15 mouse cellular contexts compared by ENCODE assay signal in genomic region chr12:109500992-109501391, GRCm38 (mm10). TPM values are rescaled to one million over a fixed set of nuclear protein-coding genes. Genes with fewer than 3 reads are reported as not detected.
DNase-seq lines count a peak whose midpoint lies in the region; ATAC-seq and TF ChIP-seq lines count a peak whose summit lies in the region.
"Had no signal": no experiment of that assay in that cellular context is flagged by ENCODE, and none has a peak within 500 bp of the region (broad histone marks: within the 10 kb centered on the region; RNA-seq: fewer than 3 reads in every experiment).

No protein-coding gene starts in this region.

- DNase-seq in kidney, adult 9 months: peak; percentile 2
- no peak for DNase-seq in ES-E14 (ENCODE audit: low read depth, low spot score)
- no peak for DNase-seq in liver, embryonic 13.5 days
- DNase-seq in cerebellum, postnatal 14 days: no peak
- DNase-seq in retina, postnatal 1 day: no peak
- DNase-seq: adrenal gland, adult 8-10 months; cerebellum, adult 18-20 months; gastrocnemius, postnatal 36 days had no signal

- in situ Hi-C loops in ES-E14 (cut with MboI; ENCODE audit: low sequenced_read_pairs in 2 of 2, unreplicated experiment in 2 of 2): no loop called here

- H3K9me3 ChIP-seq in kidney, embryonic 14.5 days (ENCODE audit: control insufficient read depth, low read length): no peaks in the 10 kb centered on the region
- H3K9me3 ChIP-seq in ES-E14 (ENCODE audit: control insufficient read depth, insufficient read depth, low read depth, low read length): no peaks in the 10 kb centered on the region
- H3K9me3 ChIP-seq in intestine, embryonic 15.5 days: no peaks in the 10 kb centered on the region
- no peaks in the 10 kb centered on the region for H3K9me3 ChIP-seq in liver, embryonic 13.5 days (replicated peaks)
- H3K9me3 ChIP-seq: forebrain, embryonic 12.5 days; hindbrain, embryonic 13.5 days; midbrain, embryonic 10.5 days had no signal

- peaks cover 10% of the 10 kb centered on the region; the same call in 1 of the 2 replicates for H3K4me1 ChIP-seq in kidney, embryonic 14.5 days (ENCODE audit: control insufficient read depth, insufficient read depth, low read length)
- H3K4me1 ChIP-seq in ES-E14 (ENCODE audit: control insufficient read depth in 2 of 2, insufficient read depth in 2 of 2, low read length in 2 of 2, poor library complexity in 1 of 2): no peaks in the 10 kb centered on the region
- 0 out of 2 replicates have a peak, but pooled peaks cover 2% of the 10 kb centered on the region for H3K4me1 ChIP-seq in intestine, embryonic 15.5 days (replicated peaks)
- peaks cover 14% of the 10 kb centered on the region for H3K4me1 ChIP-seq in liver, embryonic 13.5 days (replicated peaks)

- H3K27me3 ChIP-seq in kidney, embryonic 14.5 days (ENCODE audit: control insufficient read depth, insufficient read depth, low read length): no peaks in the 10 kb centered on the region
- no peaks in the 10 kb centered on the region for H3K27me3 ChIP-seq in intestine, embryonic 15.5 days (replicated peaks)
- H3K27me3 ChIP-seq in liver, embryonic 13.5 days: no peaks in the 10 kb centered on the region
- H3K27me3 ChIP-seq: hindbrain, embryonic 13.5 days had no signal

- no peak overlapping the region for H3K9ac ChIP-seq in kidney, embryonic 14.5 days (ENCODE audit: low read depth, low read length)
- H3K9ac ChIP-seq in ES-E14 (ENCODE audit: insufficient read depth, low read depth, low read length, poor library complexity, severe bottlenecking): no peak overlapping the region
- no peak overlapping the region for H3K9ac ChIP-seq in intestine, embryonic 15.5 days
- H3K9ac ChIP-seq in liver, embryonic 13.5 days: no peak overlapping the region
- H3K9ac ChIP-seq: forebrain, embryonic 12.5 days; hindbrain, embryonic 13.5 days had no signal

- ATAC-seq in kidney, embryonic 14.5 days (ENCODE audit: low FRiP score, low TSS enrichment): no peak
- ATAC-seq in intestine, embryonic 15.5 days: peak; percentile 36; the same call in 1 of the 2 replicates
- ATAC-seq in liver, embryonic 13.5 days (ENCODE audit: low read depth): peak; percentile 82

- no peak overlapping the region for H3K4me3 ChIP-seq in kidney, embryonic 14.5 days (ENCODE audit: low read length)
- no peak overlapping the region for H3K4me3 ChIP-seq in ES-E14 (ENCODE audit: insufficient read depth in 1 of 2, low read depth in 1 of 2, low read length in 2 of 2, poor library complexity in 1 of 2, severe bottlenecking in 1 of 2)
- no peak overlapping the region for H3K4me3 ChIP-seq in intestine, embryonic 15.5 days (replicated peaks)
- no peak overlapping the region for H3K4me3 ChIP-seq in liver, embryonic 13.5 days (replicated peaks)
- H3K4me3 ChIP-seq: forebrain, embryonic 12.5 days; hindbrain, embryonic 13.5 days; midbrain, embryonic 10.5 days had no signal

- H3K27ac ChIP-seq in kidney, embryonic 14.5 days (ENCODE audit: low read depth, low read length): no peak overlapping the region
- H3K27ac ChIP-seq in ES-E14 (ENCODE audit: insufficient read depth, low read depth, low read length, poor library complexity, severe bottlenecking): peak overlapping the region; percentile 13; the same call in 1 of the 2 replicates
- no peak overlapping the region for H3K27ac ChIP-seq in intestine, embryonic 15.5 days
- H3K27ac ChIP-seq in liver, embryonic 13.5 days: peak overlapping the region; percentile 65
- H3K27ac ChIP-seq: forebrain, embryonic 12.5 days; hindbrain, embryonic 13.5 days; midbrain, embryonic 10.5 days had no signal

- 65% methylated on average over 4 of the region's 4 CpGs for WGBS in kidney, embryonic 14.5 days
- WGBS in intestine, embryonic 15.5 days: 51% methylated on average over 4 of the region's 4 CpGs
- WGBS in liver, embryonic 13.5 days (ENCODE audit: insufficient replicate concordance): 42% methylated on average over 4 of the region's 4 CpGs

- H3K36me3 ChIP-seq in kidney, embryonic 14.5 days (ENCODE audit: control insufficient read depth, insufficient read depth, low read length): no peaks in the 10 kb centered on the region
- H3K36me3 ChIP-seq in ES-E14 (ENCODE audit: control insufficient read depth, insufficient read depth, low read length, poor library complexity, severe bottlenecking): no peaks in the 10 kb centered on the region
- no peaks in the 10 kb centered on the region for H3K36me3 ChIP-seq in intestine, embryonic 15.5 days
- no peaks in the 10 kb centered on the region for H3K36me3 ChIP-seq in liver, embryonic 13.5 days
- H3K36me3 ChIP-seq: forebrain, embryonic 12.5 days; G1E; hindbrain, embryonic 13.5 days; midbrain, embryonic 10.5 days had no signal

- H3K4me2 ChIP-seq in kidney, embryonic 14.5 days (replicated peaks; ENCODE audit: low read depth, low read length): no peak overlapping the region
- H3K4me2 ChIP-seq in intestine, embryonic 15.5 days (replicated peaks): no peak overlapping the region
- no peak overlapping the region for H3K4me2 ChIP-seq in liver, embryonic 13.5 days
- H3K4me2 ChIP-seq: forebrain, embryonic 12.5 days; hindbrain, embryonic 13.5 days had no signal

TF ChIP-seq in ES-E14, 5 proteins besides CTCF, POLR2A, EP300 and RAD21:
- TF ChIP-seq ZNF384 (IDR thresholded peaks at IDR 0.05; ENCODE audit: low read depth, low read length) (no peak), MAFK (IDR thresholded peaks at IDR 0.05; ENCODE audit: insufficient read depth, low read depth, low read length) (no peak), ZC3H11A (IDR thresholded peaks at IDR 0.05; ENCODE audit: borderline replicate concordance, low read depth, low read length) (no peak), HCFC1 (IDR thresholded peaks at IDR 0.05; ENCODE audit: borderline replicate concordance, insufficient read depth, low read length) (no peak), CHD2 (IDR thresholded peaks at IDR 0.05; ENCODE audit: low read depth, low read length) (no peak)
TF ChIP-seq in ES-E14: peak in this region for 0.

RNA-seq across cellular contexts. Expression of gene Dlk1, which starts 48.4 kb away (rescaled TPM):
- polyA plus RNA-seq in kidney, embryonic 14.5 days (2014; fragmentation: Nextera tagmentation; extraction: Ambion mirVana): 51.1 and 52.4 TPM in 2 replicates
- total RNA-seq in ES-E14 (2012; rRNA removed): 8.6 and 13.6 TPM in 2 replicates
- 364 and 395 TPM in 2 replicates for polyA plus RNA-seq in intestine, embryonic 15.5 days (2015; fragmentation: Nextera tagmentation; extraction: Ambion mirVana)
- 470 and 508 TPM in 2 replicates for polyA plus RNA-seq in liver, embryonic 13.5 days (2015; fragmentation: Nextera tagmentation; extraction: Ambion mirVana)
- total RNA-seq: neutrophil, adult 5-6 weeks had no signal
- polyA plus RNA-seq: G1E had no signal

Comparison
In these comparisons a context has a peak if more than half of its experiments do, and no peak if none do; other contexts are left out.
1. H3K27ac ChIP-seq: peak in ES-E14 (single experiment) and liver, embryonic 13.5 days (single experiment); none in kidney, embryonic 14.5 days (single experiment) and intestine, embryonic 15.5 days (single experiment).